Mouse (Mus musculus) right cerebral cortex, postnatal 10 days (tissue): ENCODE results near the gene Pak4.

Experiments
- DNase-seq, 2 experiments: peaks; one replicate each; pipeline ENCODE4 v3.0.0; 2021; ENCODE audit warnings: low spot score in 2 of 2

Gene Pak4

DNA sequence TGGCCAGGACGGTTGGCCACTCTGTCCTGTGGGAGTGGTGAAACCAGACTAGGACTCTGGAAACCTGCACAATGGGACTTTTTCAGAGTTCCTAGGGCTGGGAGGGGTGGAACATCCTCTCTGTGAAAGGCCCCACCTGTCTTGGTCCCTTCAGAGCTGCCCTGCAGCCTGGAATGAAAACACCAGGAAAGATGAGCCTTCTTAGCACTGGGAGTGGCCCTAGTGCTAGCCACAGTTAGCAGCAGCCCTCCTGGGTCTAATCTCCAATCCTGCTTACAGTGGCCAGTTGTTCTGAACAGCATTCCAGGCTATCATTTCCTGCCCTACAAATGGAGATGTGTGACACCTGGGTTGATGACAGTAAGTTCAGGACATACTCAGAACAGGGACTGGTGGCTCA, 6.1 kb downstream of the Pak4 start:
- DNase-seq: no peak

DNA sequence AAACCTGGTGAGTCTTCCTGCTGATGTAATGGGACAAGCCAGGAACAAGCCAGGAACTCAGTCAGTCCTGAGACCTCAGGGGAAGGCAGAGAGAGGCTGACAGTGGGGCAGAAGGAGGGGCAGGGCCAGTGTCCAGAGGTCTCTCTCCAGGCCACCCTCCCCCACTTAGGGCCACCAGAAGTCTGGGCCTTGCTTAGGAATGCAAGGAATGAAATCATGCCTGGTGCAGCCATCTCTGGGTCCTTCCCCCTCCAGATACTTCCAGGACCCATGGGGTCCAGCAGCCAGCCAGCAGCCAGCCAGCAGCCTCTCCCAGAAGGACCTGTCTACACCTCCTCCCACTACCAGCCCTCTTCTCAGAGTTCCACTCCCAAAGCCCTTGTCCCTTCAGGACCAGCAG, 10.3 kb downstream of the Pak4 start:
- no peak for DNase-seq

DNA sequence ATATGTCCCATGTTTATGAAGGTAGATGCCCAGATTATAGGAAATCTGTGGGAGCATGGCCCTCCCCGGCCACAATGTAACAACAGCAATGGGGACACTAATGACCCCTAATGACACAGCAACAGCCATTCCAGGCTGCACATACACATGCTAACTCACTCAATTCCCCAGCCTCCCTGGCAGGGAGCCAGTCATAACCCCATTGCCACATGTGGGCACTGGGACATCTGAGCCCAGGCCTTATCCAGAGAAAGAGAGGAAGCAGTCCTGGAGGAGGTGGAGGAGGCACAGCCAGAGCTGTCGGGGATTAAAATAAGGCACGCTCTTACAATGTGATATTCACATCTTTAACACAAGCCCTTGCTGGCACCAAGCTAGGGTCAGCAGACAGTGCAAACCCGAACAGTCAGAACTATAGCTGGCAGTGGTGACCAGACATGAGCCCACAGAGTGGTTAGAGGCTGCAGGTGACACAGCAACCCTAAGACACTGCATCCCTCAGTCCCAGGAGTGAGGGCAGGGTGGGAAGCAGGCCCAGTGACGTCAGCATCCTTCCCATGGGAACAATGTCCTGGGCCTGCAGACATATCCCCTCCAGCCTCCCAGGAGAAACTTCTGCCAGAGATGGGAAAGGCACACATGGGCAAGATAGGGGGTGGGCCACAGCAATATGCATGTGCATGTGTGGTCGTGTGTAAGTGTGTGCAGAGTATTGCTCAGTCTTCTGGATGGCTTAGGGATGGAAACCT, 11.1 kb downstream of the Pak4 start:
- DNase-seq: no peak

DNA sequence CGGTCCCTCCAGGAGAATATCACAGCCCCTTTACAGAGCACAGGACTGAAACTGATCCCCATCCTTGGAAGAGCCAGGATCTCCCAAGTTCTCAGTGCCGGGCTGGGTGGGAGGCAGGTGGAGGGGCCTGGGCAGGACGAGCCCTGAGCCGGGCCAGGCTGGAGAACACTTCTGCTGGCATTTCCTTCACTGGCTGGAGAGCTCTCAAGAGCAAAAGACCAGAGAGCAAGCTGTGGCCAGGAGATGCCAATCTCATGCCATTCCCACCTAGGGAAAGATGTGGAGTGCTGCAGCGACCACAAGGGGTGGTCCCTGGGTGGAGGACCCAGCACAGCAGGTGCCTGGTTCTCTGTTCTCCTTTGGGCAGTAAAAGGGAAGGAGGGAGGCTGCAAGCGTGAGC, 13.0 kb downstream of the Pak4 start:
- DNase-seq: no peak

DNA sequence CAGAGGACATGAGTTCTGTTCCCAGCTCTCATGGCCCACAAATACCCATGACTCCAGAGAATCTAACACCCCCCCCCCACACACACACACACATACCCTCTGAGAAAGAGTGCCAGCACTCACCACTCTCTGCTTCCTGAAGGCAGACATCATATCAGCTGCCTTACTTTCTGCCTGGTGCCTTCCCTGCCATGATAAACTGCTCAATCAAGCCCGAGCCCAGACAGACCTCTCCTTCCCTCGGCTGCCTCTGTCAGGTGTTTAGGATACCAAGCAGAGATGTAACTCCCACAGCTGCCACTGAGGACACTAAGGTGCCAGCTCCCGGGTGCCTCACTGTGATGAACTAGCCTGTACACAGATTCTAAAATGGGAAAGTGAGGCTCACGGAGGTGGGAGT, 13.5 kb downstream of the Pak4 start:
- DNase-seq: no peak

DNA sequence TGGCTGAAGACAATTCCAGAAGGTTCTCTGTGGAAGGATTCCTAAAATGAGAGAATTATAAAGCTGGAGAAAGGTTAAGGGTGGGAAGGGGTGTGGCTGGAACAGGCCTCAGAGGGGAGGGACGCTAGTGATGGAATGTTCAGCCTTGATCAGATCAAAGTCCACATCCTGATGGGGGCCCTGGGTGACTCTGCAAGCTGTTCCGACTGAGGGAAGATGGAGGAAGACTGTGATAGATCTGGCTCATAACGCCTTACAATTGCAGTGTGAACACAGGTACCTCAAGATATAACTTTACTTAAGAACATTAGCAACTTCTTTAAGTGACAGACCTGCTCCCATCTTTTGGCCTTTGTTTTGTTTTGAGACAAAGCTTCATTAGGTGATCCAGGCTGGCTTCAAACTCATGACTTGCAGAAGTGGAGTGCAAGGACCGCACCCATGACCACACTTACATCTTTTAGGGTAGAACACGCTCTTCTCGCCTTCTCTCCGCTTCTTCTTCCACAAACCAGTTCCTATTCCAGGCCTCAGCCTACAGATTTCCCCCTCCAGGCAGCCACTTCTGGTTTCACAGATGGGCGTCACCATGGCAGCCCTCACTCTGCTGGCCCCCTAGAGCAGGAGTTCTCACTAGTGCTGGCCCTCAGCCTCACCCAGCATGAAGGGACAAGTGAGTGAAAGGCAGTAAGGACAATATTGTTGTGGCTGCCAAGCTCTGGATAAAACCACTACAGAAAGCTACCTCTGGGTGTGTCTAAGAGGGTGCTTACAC, 14.2 kb downstream of the Pak4 start:
- no peak for DNase-seq

DNA sequence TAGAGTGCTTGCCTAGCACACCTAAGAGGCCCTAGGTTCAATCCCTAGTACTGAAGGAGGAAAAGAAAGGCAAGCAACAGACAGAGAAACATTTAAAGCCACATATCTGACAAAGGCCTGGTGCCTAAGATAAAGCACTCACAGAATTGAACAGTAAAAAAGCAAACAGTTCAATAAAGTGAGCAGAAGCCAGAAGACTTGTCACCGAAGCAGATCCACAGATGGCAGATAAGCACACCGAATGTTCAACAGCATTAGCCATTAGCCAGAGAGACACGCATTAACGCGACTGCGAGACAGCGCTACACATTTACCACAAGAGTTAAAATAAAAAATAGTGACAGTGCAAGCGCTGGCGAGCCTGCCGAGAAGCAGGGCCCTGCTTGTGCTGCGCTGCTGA, 15.1 kb downstream of the Pak4 start:
- no peak for DNase-seq

DNA sequence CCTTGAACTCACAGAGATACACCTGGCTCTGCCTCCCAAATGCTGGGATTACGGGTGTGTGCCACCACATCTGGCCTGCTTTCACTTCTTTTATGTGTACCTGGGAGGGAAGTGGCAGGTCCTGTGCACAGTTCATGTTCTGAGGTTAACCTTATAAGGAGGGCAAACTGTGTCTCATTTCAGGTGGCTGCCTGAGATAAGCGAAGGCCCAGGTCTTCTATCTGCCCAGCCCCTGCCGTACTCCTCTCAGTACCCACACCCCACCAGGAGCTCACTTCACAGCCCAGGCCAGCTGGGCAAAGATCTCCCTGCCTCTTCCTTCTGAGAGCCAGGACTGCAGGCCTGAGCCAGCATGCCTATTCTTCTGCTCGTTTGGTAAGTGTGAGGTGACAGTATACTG, 16.3 kb downstream of the Pak4 start:
- DNase-seq: no peak

DNA sequence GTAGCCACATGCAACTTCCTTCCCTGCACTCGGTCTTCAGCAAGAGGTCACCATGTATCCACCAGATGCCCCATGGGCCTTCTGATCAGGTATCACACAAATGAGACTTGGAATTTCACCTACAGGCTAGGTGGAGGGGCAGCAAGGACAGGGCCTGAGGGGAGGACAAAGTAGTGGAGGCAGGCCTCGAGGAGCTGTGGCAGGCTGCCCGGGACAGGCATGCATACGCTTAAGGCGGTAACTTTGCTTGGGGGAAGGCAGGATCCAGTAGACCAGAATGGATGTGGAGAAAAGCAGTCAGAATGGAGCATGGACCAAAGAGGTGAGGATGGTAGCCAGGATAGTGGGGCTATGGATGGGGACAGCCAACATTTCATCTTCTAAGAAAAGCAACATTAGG, 18.2 kb downstream of the Pak4 start:
- DNase-seq: no peak

DNA sequence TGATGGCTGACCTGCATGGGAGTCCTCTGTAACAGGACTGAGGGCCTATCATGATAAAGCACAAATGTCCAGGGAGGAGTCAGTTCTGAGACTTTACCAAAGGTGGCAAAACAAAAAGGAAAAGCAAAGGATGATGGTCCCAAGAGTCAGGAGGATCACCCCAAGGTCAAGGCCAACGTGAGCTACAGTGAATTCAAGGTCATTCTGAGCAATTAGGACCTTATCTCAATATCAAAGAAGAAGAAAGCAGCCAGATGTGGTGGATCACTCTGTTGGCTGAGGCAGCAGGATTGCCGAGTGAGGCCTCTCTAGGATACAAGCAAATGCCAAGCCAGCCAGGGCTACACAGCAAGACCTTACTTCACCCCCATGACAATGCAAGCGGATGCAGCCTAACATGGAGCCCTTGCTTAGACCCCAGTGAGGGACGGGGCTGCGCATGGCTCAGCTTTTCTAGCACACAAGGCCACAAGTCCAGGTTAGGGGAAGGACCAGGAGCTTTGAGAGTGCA, 19.4 kb downstream of the Pak4 start:
- no peak for DNase-seq

DNA sequence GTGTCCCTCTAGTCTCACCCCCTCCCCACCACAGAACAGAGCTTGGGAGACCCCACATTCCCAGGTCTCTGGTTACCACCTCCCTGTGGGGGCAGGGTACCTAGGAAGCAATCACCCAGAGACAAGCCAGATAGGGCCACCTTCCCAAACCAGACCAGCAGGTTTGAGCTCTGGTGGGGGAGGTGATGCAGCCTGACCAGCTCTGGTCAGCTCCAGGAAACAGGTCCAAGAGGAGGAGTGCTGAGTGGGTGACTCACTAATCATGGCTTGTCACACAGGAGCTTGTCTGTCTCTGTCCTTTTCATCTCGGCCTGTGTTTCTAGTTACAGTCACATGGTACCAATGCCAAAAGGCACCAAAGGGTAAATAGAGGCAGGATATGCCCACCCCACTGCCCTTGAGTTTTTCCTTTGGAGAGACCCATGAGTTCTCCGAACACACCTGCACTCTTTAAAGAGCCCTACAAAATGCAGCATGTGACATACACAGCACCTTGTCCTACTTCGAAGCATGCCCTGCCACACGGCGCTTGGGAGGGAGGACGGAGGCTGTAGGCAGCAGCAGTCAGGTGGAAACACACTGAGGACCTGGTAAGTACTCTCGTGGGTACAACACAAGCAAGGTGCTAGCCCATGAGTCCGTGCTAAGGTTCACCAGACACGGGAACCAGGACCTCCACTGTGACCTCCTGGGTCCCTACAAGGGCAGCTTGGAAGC, 20.0 kb downstream of the Pak4 start:
- DNase-seq: no peak

DNA sequence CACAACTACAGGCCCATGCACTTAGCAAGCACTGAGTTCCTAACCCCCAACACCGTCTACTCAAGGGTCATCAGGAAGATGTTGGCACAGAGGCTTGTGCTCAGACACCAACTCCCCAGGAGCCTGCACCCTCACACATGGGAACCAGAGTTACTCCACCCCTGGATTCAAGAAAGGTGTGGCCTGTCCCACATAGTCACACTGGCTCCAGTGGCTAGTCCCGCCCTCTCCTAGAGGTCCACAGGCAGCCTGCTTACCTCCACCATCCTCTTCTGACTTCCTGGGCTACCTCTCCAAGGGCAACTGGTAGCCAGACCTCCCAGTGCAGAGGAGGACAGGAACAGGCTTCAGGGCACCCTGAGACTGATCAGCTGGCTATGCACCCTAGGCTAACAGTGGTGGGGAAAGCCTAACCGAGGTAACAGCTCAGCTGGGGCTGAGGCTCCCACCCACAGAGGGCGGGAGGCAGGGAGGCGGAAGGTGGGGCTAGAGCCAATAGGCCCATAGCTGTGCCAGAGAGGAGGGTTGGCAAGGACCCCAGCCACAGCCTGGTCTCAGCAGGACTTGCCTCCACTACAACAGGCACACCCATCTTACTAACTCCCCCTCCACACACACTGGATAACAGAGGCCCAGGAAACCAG, 21.6 kb downstream of the Pak4 start:
- peak; percentile 69 to 70 for DNase-seq

DNA sequence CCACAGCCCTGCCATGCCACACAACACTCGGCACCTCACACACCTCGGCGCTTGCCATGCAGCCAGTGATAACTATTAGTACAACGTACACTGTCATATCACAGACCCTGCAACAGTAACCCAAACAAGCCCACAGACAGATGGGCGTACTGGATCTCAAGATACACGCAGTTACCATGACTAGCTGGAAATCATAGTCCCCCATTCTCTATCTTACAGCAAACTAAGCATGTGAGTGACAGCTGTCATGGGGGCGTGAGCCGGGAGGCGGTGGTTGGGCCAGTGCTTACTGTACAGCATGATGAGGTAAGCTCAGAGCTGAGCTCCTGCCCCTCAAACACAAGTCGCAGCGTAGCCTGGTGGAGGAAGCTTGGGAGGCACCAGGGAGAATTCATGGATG, 22.4 kb downstream of the Pak4 start:
- no peak for DNase-seq

DNA sequence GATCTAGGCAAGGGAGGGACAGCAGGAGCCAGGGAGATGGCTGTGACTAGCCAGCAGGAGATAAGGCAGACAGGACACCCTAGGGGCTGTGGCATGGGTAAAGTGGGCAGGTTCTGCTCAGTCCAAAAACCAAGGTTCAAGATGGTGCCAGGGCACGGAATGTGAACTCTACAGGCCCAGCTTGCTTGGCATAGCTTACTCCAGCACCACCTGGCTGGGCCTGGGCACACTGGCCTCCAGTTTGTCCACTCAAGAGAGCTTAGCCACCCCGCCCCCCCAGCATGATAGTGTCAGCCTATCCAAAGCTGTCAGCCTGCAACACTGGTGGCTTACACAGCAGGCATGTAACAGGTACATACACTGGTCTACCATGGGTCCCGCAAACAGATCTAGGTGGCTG, 24.7 kb downstream of the Pak4 start:
- no peak for DNase-seq

DNA sequence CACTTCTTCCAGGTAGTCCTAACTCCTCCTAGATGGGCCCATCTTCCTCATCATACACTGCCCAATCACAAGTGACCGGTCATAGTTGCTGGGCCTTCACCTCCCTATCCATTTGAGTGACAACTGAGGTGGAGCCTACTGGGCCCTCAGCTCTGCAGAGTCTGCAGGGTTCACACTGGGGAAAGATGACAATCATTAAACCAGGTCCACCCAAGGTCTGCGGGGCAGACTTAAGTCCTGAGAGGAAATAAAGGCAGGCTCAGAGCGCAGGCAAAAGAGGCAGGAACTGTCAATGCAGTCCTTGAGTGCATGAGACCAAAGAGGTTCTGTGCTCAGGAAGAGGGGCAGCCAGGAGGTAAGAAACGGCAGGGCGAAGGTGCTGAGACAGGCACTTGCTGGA, 25.3 kb downstream of the Pak4 start:
- DNase-seq: no peak

DNA sequence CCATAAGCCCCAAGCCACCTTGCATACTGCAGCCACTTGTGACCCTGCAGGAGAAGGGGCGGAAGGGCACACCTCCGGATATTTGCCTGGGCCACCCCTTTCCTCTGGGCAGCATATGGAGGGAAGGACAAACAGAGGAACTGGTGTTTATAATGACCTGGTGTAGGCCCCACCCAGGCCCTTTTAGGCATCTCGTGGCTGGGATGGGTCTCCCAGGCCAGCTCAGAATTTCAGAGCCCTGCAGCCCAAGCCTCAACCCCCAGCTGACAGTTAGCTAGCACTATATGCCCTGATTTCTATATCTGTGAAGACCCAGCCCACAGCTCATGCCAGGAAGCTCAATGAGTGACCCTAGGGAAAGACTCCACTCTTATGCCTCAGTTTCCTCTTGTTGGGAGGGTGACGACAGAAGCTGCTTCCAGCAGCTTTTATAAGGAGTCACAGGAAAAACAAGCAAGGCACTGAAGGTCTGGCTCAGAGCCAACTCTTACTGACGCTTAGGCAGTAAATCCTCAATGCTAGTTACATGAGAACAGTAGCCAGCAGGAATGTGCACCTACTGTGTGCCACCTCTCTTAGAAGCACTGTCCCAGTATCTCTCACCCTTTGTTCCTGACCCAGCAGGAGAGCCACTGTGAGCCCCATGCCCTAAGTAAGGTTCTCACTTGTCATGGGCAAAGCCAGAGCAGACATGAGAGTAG, 26.9 kb downstream of the Pak4 start:
- peak in 1 of 2 experiments; percentile 47 for DNase-seq

DNA sequence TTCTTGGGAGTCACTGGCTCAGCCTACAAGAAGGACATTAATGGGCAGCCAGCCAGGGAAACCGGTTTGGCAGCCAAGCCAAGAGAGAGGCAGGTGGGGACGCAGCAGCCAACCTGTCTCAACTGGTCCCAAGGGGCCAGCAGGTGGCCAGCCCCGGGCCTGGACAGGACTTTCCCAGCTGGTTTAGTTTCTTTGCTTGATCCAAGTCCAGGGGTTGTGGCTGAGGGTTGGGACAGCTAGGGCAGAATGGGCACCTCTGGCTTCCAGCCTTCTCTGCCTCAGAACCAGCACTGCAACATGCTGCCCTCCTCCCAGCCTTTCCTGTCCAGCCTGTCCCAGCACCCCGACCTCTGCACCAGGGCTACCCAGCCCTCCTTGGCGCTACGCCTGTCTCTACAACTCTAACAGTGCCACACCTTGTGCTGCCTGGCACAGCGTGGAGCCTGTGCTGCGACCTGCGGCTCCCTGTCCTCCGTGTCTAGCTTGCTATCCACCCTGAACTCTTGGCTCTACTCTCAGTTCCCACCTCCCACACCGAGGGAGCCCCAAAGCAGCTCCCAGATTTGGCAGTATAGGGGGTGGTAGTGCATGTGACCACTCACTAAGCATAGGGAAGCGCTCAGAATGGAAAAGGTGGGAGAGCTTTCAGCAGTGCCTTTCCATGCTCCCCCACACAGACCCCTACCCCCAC, 27.5 kb downstream of the Pak4 start:
- DNase-seq: no peak

DNA sequence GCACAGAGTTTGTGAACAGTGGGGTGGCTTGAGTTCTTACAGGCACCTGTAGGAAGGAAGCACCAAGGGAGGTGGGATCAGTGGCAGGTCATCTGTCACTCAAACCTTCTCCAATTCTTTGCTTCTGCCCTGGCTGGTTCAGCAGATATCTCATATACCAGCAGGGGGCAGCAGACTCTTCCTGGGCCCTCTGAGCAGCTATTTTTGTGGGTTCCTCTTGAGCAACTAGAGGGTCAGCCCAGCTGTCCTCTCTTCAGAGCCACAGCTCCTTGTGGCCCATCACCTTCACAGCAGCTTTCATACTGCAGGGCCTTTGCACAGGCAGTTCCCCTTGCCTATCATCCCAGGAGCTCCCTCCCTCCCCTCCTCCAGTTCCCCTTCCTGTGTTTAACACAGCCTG, 29.7 kb downstream of the Pak4 start:
- peak in 1 of 2 experiments; percentile 57 for DNase-seq

DNA sequence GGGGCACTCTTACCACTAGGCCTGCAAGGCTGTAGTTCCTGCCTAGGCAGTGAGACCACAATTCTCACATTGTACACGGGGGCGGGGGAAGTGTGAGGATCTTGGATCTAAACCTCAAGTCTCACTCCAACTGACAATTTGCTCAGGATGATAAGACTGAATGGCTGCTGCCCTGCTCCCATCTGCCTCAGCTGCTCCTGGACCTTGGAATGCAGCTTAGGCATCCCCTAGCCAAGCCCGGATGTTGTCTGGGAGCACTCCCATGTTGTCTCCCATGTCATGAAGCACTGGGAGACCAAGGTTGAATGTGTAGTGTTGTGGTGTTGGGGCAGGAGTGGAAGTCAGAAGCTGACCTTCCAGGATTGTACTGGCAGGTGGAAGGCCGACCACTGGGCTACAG, 30.4 kb downstream of the Pak4 start:
- no peak for DNase-seq

DNA sequence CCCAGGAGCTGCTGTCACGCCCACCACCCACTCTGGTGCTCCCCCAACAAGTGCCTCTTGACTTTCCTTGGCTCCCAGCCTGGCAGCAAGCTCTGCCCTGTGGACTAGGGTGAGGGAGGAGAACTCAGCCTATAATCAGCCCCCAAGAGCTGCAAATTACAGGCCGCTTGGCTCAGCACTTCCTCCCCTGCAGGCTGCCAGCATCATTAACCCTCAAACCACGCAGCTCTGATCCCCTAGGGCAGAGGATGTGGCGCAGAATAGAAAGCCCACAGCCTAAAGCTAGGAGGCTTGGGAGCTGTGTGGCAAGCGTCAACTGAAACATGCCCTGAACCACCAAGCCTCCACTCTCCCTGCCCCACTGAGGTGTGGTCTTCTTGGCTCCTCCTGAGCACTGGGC, 32.6 kb downstream of the Pak4 start:
- peak in 1 of 2 experiments; percentile 40 for DNase-seq

DNA sequence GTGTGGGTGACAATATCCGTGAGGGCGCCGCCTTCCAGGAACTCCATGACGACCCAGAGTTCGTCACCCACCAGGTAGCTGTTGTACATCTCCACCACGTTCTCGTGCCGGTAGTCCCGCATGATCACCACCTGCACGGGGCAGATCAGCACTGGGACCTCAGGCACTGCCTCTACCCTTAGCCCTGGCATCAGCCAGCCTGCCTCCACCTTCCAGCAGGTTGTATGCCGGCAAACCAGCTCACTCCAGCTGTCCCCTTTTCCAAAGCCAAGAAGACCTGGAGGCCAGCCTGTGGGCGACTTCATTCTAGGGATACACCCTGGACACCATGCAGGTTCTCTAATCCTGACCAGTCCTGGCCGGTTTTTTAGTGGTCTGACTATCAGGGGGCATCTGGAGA, 35.0 kb downstream of the Pak4 start:
- DNase-seq: no peak
